Mouse (Mus musculus) stomach, postnatal 0 days (tissue): ENCODE measurements around the gene Rnf180.

ENCODE experiments used
- CTCF ChIP-seq: IDR thresholded peaks from 2 replicates; pipeline ENCODE4 v1.5.1; 2016; ENCODE audit warnings: antibody characterized with exemption, low read depth, mild to moderate bottlenecking, moderate library complexity
- EP300 ChIP-seq: optimal IDR thresholded peaks from 2 replicates; pipeline ENCODE3; 2016; ENCODE audit warnings: antibody characterized with exemption

DNA sequence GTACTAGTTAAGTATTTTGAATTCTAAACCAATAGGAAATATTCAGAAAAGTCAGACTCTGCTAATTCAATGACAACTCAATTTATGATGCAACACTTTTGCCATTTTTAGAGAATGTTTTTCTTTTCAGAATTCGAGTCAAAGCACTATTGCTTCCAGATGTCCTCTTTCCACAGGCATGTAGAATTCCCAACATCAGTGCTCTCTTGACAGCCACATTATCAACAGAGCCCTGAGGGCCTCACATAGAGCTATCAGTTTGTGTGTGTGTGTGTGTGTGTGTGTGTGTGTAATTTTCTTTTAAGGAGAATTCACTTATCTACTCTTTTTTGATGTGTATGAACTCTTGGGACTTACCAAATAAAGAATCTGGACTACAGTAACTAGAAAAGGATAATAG lies 147.8 kb downstream of the Rnf180 start:
- no peak for TF ChIP-seq CTCF
- TF ChIP-seq EP300: no peak
